Mouse (Mus musculus) right cerebral cortex, postnatal 14 days (tissue): Measurements from ENCODE around the gene Synpo2.
A peak's percentile ranks its signal among the peaks of the same experiment; 100 is the strongest.

Source experiments
- DNase-seq: peaks from one replicate; pipeline ENCODE4 v3.0.0; 2022

The Synpo2 gene

GRCm38 (mm10) chr3:123163192-123163523 lies 72.8 kb downstream of the Synpo2 start:
- no peak for DNase-seq

GRCm38 (mm10) chr3:123162289-123163191 lies 73.4 kb downstream of the Synpo2 start:
- DNase-seq = no peak

DNA sequence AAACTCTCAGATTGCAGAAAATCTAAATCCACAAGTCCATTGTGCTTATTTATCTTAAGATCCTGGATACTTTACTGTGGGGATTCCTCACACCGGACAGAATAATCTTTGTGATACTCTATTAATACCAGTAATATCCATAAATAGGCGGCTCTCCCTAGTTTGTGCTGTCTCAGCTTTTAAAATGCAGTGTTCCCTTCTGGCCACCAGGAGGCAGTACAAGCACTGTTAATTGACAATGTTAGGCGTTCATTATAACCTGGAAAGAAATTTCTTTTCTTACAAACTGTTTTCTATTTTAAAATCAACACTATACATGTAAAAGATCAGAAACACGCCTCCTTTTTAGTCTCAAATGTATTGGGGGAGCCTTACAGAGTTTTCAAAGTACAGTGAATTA lies 75.2 kb downstream of the Synpo2 start:
- peak; percentile 42 for DNase-seq

DNA sequence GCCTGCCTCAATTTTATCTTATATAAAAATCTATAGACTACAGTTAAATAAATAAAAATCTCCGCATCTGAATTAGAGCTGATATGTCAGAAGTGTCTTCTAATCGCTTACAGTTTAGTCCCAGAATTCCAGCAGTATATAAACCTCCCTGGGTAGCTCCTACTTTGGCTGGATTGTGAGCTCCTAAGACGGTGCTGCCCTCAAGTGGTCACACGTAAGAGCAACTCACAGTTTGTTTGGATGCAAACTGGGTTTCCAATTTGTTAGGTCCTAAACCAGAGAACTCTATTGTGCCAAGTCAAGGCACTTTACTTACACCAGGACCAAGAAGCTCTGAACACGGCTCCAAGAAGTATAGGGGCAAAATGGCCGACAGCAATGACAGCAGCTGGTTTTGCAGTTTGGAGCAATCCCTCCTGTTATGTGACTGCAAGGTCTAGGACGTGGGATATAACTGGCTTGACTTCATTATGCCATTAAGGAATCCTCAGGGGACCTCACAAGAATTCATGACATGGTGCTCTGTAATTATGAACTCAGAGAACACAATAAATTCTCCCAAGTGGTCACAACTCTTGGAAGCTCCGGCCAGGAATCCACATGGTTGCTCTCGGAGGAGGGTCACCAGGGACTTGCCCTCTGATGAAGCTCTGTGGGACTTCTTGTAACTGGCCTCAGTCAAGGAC lies 76.7 kb downstream of the Synpo2 start:
- peak; percentile 67 for DNase-seq

DNA sequence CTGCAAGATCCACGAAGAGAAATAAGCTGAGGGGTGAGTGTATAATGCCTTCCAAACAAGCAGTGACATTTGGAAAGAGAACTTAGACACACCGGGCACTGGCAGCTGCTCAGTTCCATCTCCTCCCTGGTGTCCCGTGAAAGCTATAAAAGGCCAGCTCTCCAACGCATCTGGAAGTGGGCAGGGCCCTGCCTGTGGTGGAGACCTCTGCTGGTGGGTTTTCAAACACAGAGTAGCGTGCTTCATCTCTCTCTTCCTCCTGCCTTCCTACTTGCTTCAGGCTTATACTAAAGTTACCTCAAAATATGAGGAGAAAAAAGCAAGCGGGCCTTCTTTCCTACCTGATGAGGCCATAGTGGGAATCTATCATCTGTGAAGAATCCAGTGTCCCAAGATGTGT lies 77.4 kb downstream of the Synpo2 start:
- no peak for DNase-seq

- DNase-seq = no peak
Observed at GRCm38 (mm10) chr3:123153337-123153736, 82.6 kb downstream of the Synpo2 start.

DNA sequence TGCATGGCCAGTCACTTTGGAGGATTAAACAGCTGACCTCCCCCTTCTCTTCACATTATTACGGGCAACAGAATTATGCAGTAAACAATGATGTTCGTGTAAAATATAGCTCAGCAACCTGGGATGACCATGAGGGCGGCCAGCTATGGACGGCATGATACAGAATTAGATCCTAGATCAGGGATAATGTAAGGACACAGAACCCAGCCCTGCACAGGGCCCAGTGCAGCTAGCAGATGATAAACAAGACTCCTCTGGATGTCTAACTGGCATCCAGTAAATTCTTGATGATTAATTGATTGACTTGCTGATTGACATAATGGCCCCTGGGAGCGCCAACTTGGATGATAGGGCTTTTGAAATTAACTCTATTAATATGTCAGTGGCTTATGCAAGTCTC lies 83.0 kb downstream of the Synpo2 start:
- DNase-seq = no peak

DNA sequence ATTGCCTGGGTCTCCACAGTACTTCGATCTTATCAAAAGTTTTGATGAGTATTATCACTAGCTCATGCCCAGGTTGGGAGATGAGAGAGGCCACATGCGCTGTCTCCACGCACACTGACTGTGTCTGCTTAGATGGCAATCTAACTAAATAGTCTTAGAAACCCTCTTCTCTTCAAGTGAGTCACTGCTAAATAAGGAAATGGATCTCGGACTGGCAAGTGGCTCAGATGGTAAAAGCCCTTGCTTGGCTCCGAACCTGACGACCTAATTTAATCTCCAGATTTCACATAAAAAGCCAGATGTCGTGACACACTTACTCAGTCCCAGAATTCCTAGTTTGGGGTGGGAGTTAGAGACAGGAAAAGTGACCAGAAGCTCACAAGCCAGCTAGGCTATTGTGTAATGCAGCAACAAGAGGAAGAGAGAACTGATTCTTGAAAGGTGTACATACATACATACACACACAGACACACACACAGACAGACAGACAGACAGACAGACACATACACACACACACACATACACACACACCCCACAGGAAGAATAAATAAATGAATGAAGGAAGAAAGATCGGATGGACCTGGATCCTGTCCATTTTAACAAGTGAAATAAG lies 85.3 kb downstream of the Synpo2 start:
- DNase-seq = no peak

DNA sequence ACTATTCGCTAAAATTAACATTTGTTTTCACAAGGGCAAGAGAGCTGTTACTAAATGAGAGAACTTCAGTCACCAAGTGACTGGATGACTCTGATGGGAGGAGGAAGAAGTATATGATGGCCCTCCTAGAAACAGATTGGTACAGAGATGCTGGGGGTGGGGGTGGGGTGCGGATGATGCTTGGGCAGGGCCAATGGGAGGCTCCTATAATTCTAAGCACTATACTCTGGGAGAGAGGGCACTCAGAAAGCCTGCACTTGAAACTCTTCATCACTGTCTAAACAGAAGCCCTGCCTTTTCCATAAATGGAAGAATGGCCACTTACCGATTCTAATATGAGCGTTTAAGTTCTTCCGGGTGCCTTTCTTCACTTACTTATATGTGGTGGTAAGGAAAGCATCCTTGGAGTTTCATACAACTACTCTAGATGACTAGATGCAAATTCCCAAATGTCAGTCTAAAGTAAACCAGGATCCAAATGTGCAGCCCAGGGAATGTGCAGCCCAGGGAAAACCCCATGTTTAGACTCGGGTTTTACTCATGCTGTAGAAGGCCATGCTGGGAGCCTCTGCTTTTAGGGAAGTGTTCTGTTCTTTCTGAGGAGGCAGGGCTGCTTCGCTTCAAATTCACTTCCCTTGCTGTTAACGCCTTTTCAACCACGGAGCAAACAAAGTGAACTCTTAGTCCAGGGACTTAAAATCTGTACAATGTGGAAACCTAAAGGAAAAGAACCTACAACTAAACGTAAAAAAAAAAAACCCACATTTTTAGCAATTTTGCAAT lies 86.4 kb downstream of the Synpo2 start:
- DNase-seq = no peak

- no peak for DNase-seq
Observed at GRCm38 (mm10) chr3:123148641-123149040, 87.3 kb downstream of the Synpo2 start.

DNA sequence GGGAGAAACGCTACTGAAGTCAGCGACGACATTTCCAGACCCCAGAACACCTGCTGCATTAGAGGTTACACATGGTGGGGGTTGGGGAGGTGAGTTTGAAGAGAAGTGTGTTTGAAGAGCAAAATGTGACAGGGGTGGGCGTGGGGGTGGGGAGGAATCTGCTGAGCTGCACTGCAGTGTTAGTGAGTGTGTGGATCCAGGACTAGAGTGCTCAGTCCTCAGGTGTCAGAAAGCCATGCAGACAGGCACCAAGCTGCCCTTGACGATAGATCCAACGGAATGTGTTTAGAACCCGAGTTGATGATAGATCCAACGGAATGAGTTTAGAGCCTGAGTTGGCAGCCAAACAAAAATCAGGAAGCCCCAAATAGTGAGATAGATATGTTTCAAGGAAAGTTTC lies 89.4 kb downstream of the Synpo2 start:
- no peak for DNase-seq

- no peak for DNase-seq
Observed at GRCm38 (mm10) chr3:123145942-123146341, 90.0 kb downstream of the Synpo2 start.

DNA sequence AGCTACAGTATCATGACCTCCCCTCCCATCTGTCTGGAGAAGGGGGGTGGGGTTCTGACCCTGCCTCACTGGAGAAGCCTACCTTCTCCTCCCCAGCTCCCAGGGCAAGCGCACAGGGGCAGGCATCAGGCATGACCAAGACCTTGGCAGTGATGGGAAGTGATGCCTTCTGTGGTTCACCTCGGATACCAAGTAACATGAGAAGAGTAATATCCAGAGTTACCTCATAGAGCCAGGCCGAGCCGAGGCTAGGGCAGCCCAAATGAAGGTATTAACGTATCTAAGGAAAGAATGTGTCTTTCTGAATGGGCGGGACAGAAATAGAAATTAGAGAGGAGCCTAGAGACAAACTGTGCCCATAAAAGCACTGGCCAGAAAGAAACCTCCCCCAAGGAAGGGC lies 92.5 kb downstream of the Synpo2 start:
- no peak for DNase-seq

- no peak for DNase-seq
Observed at GRCm38 (mm10) chr3:123142298-123142697, 93.7 kb downstream of the Synpo2 start.

GRCm38 (mm10) chr3:123141069-123141468 lies 94.9 kb downstream of the Synpo2 start:
- DNase-seq = no peak

DNA sequence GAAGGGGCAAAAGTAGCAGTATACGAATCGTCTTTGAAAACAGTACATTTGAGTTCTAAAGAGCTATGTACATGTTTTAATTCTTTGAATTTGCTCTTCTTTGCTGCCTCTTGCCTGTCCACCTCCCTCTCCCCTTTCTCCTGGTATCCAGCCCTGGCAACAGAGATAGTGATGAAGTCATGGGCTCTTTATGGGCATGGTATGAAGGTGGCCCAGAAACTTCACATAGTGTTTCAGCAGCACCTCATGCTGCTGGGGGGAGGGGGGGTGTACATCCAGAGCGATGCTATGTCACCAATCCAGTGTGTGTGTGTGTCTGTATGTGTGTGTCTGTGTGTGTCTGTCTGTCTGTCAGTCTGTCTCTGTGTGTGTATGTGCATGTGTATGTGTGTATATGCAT lies 95.8 kb downstream of the Synpo2 start:
- no peak for DNase-seq

DNA sequence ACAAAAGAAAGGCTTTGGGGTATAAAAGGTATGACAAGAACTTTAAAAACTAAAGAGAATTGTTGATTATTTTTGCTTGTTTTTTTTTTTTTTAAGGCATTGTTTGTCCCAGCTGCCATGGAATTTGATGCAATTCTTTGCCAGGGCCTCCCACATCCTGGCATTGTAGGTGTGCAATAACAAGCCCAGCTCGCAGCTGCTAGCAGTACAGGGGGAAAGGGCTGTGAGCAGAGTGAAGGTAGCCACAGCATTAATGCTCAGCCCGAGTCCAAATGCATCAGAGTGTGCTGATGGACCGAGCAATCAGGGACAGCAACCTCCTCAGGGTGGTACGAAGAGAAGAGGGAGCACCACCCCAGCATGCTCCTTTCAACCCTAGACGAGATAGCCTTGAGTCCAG lies 96.3 kb downstream of the Synpo2 start:
- no peak for DNase-seq

DNA sequence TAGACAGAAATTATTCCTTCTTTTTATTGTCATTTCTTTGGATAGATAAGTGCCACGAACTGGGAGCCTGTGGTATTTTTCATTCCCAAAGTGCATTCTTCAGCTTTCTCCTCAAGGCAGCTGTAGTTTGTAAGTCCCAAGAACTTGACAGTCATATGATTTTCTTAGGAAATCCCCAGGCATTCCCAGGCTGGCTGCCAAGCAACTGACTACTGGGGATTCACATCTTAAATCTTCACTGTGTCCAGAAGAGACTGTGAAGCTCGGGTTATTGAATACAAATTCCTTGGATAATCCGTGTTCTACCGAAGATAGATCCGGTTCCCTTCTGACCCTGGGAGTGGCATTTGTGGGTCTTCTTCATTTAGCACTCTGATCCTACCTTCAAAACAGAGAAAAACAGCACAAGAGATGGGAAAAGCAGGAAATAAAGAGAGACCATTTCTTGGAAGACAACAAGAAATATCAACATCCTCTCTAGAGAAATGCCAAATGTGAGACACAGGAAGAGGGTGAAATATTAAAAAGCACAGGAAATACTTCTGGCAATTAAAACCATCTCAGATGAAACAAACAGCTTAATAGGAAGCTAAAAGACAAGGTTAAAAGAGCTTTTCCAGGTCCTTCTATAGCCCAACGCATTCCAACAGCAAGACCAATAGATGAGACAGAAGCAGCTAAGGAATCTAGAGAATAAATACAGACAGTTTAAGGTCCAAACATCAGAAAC lies 97.5 kb downstream of the Synpo2 start:
- DNase-seq = peak; percentile 41

- no peak for DNase-seq
Observed at GRCm38 (mm10) chr3:123132101-123132500, 103.8 kb downstream of the Synpo2 start.

- no peak for DNase-seq
Observed at GRCm38 (mm10) chr3:123131151-123131756, 104.7 kb downstream of the Synpo2 start.

DNA sequence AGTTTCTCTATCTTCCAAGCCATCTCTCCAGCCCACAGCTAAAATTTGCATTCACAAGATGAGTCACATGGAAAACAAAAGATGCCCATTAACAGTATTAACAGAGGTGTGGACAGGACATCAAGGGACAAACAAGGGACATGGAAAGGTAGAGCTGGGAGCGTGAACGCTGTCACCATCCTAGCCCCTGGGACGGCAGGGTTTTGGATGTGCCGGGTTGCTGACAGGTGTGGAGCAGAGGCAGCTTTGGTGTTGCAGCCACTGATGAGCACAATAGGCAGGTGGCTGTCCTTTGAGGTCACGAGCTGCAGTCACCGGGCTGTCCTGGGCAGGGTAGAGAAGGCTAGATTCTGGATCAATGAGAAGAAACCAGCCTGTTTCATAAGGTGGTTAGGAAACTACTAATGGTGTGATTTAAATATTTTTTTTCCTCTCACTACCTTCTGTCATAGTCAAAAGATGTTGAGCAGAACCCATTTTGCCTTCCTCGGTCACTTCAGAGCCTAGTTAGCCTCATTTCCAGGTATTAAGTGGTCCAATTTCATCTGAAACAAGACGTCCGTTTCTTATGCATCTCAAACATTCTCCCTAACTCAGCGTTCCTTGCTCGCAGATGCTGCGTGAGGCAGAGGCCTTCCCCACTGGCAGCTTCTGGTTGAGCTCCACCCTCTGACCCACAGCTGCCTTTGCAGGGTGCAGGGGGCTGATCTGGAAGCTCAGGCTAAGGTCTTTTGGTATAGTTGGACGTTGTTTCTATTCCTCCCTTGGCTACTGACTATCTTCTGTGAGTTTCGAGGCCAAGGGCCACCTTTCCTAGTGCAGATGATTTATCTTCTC lies 105.4 kb downstream of the Synpo2 start:
- no peak for DNase-seq
